Mouse (Mus musculus) hindlimb bud, embryonic 11.5 days (tissue): ENCODE measurements around the gene Gm12394.
"Not testable (repeated sequence)": the region's sequence is repeated elsewhere in the genome, so short reads cannot be mapped to it uniquely, and the experiment has no call there.

Experiments
- DNase-seq: peaks from one replicate; pipeline ENCODE4 v3.0.0-alpha.2; 2012; ENCODE audit warnings: low read depth, low spot score; ENCODE audit errors: extremely low spot score

Gene Gm12394

DNA sequence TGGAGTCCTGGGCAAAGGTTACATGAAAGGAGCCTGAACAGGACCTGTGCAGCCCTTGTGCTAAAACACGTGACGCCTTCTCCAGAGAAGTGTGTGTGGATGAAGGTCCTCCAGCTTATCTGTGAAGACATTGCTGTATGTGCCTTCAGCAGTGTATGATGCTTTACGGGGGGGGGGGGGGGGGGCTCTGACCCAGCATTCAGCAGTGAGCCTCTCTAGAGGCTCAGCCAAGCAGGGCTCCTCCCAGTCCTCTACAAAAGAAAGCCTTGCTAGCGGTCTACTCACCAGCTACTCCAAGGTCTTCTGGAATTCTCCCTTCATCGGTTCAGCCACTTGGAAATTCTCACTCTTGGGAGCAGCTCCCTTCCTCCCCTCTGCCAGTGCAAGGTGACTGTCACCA lies 6.9 kb upstream of the Gm12394 start:
- not testable (repeated sequence) for DNase-seq

DNA sequence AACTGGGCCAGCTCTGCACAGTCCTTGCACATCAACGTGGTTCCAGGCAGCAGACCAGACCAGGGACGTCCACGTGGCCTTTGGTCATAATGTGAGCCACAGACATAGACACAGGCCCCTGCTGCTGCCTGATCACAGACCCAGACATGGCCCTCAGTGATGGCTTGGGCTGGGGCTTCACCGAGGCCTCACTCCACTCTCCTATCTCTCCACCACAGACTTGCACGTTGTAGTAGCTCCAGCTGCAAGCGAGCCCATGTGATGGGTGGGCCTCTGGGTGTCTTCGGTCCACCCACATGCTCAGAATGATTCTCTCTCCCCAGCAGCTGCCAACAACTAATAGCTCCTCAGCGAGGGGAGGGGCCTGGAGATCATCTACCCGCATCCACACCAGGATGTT lies 3.9 kb upstream of the Gm12394 start:
- DNase-seq = not testable (repeated sequence)

DNA sequence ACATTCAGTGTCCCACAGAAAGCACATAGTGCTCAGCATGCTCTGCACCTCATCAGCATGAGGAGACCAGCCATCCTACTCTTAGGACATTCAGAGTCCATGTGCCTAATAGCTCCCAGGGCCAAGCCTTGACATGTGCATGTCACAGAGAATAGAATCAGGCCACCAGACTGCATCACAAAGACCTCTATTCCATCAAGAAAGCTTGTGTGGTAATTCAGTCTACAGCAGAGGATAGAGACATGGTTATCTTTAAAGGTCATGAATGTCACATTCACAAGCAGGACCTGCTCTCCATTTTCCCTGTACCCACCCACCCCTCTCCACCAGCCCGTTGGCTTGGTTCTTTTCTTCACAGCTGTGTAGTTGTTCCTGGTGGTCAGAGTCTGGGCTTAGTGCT lies 2.8 kb downstream of the Gm12394 start, which contains the start of gene Fam205a1:
Gene Fam205a1 (minus strand): TSS at position 101 of the 400 bp plus-strand sequence.
- not testable (repeated sequence) for DNase-seq

DNA sequence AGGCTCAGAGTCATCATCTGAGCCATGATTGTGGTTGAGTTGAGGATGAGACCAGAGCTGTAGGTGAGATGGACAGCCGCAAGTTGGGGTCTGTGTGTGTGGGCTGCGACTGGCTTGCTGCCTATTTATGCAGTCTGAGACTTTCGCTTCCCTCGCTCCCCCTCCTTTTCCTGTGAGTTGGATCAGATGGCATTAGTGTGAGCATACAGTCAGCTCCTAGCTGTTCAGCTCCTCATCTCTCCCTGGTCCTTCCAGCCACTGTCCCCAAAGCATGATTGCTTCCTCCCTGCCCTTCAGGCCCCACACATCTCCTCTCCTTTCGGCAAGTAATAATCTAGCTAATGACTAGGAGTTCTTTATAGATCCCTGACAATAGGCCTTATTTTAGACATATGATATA lies 82.7 kb downstream of the Gm12394 start, which contains the start of gene Ccl21a:
Gene Ccl21a (minus strand): TSS at position 101 of the 400 bp plus-strand sequence.
- DNase-seq = not testable (repeated sequence)

DNA sequence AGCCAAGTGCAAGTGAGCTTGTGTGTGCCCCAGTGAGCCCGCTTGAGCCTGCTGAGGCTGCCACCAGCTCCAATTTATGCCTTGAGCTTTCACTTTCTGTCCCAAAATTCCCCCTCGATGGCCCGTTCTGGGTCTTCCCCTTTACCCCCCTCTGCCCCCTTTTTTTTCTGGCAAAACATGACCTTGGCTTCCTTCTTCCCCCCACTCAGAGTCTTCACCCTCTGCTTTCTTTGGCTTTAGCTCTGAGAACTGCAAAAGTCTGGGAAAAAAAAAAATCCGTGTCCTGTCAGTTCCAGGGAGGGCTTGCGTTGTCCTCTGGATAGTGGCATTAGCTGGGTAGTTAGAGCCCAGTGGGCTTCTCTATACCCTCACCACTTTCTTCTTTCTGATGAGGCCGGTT lies 100.1 kb downstream of the Gm12394 start, which contains the start of gene Ccl19:
Gene Ccl19 (minus strand): TSS at position 101 of the 400 bp plus-strand sequence.
- not testable (repeated sequence) for DNase-seq

GRCm38 (mm10) chr4:42735245-42735644 lies 121.3 kb downstream of the Gm12394 start, which contains the start of gene 4930578G10Rik:
Gene 4930578G10Rik (plus strand): TSS chr4:42735545.
- DNase-seq = not testable (repeated sequence)
